Mouse (Mus musculus): ENCODE data around the gene Gm14862. TPM values are rescaled to one million over a fixed set of nuclear protein-coding genes. Genes with fewer than 3 reads are reported as not detected.

Gm14862 gene
- polyA plus RNA-seq, 1 experiment from 2014 or later = not detected

DNA sequence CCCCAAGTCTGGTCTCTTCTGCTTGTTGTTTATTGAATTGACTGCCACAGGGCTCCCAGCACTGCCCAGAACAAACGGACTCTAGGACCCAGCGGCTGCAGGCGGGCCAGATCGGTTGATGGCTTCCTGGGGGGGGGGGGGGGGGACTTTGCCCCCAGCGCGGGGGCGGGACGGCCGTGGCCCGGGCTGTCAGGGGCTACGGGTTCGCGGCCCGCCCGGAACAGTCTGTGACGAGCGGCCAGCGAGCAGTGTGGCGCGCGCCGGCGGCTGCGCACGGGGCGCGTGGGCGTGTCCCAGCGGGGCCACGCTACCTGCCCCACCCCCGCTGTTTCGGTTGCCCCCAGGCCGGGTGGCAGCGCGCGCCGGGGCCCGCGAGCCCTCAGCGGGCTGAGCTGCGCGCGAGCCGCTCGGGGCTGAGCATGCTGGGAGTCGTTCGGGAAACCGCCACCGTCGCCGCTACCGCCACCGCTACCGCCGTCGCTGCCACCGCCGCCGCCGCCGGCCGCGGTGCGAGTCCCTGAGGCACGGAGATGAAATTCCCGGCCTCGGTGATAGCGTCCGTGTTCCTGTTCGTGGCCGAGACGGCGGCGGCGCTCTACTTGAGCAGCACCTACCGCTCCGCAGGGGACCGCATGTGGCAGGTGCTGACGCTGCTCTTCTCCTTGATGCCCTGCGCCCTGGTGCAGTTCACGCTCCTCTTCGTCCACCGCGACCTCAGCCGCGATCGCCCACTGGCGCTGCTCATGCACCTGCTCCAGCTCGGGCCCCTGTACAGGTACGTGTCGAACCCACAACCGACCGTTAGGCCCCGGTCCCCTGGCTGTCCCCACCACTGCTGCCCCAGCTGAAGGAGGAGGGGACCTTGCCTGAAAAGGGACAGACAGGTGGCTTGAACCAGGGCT is 16.0 kb upstream of the Gm14862 start, which contains the start of gene Xk:
Xk (plus strand) TSS at position 297 of the 902 bp plus-strand sequence.
- 8% methylated on average over 60 of the region's 94 CpGs for whole genome bisulfite sequencing

DNA sequence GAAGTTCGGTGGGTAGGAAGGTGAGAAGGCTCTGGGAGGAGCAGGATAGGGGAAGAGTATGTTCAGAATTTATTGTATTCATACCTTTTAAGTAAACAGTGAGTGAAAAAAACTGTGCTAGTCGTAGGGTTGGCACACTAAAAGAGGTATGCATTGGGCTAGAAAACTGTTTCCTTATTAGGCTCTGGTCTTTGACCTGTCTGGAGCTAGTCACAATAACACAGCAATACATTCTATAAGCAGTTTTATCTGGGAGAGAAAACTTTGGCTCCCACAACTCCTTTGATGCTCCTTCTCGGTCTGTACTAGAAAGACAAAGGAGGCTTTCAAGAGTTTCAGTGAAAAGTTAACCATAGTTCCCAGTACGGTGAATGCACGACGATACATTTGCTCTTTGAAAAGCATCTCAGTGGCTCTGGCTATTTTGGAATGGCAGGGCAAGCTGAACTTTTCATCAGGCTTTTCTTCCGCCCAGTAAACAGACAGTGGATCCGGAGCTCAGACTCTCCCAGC is 15.3 kb upstream of the Gm14862 start:
- Histone ChIP-seq H3K36me3 (ENCODE audit: control insufficient read depth, insufficient read depth, low read length) (no peaks in the 10 kb centered on the region), H3K9me3 (ENCODE audit: control insufficient read depth, low read length) (no peaks in the 10 kb centered on the region), H3K4me3 (ENCODE audit: low read depth, low read length) (peak overlapping the region; percentile 46), H3K4me1 (replicated peaks; ENCODE audit: control insufficient read depth, insufficient read depth, low read length) (no peaks in the 10 kb centered on the region), H3K4me2 (ENCODE audit: low read length) (peak overlapping the region; percentile 40), H3K27ac (ENCODE audit: low read depth) (0 out of 2 replicates have a peak overlapping the region, but pooled peaks have one; percentile 22), H3K27me3 (replicated peaks; ENCODE audit: control insufficient read depth, insufficient read depth, low read length) (no peaks in the 10 kb centered on the region), H3K9ac (ENCODE audit: low read length) (peak overlapping the region; percentile 45; the same call in 1 of the 2 replicates)
- WGBS = 9% methylated on average over 8 of the region's 8 CpGs
- no peak for DNase-seq (ENCODE audit: low spot score)
- peak; percentile 41; the same call in 1 of the 2 replicates for ATAC-seq (replicated peaks; ENCODE audit: low FRiP score, low TSS enrichment, low read depth)

More for the DNA sequence above, 16.0 kb upstream of the Gm14862 start, which contains the start of gene Xk:
- Histone ChIP-seq H3K27ac (ENCODE audit: low read depth) (0 out of 2 replicates have a peak within 1 kb of the TSS, but pooled peaks have one; percentile 22), H3K4me1 (replicated peaks; ENCODE audit: control insufficient read depth, insufficient read depth, low read length) (no peaks in the 10 kb centered on the region), H3K27me3 (replicated peaks; ENCODE audit: control insufficient read depth, insufficient read depth, low read length) (no peaks in the 10 kb centered on the region), H3K4me3 (ENCODE audit: low read depth, low read length) (peak within 1 kb of the TSS; percentile 46), H3K9me3 (ENCODE audit: control insufficient read depth, low read length) (no peaks in the 10 kb centered on the region), H3K4me2 (ENCODE audit: low read length) (peak within 1 kb of the TSS; percentile 40), H3K36me3 (ENCODE audit: control insufficient read depth, insufficient read depth, low read length) (no peaks in the 10 kb centered on the region), H3K9ac (ENCODE audit: low read length) (peak within 1 kb of the TSS; percentile 45)
- DNase-seq (ENCODE audit: low spot score) = peak; percentile 72
- ATAC-seq (replicated peaks; ENCODE audit: low FRiP score, low TSS enrichment, low read depth) = peak; percentile 91

DNA sequence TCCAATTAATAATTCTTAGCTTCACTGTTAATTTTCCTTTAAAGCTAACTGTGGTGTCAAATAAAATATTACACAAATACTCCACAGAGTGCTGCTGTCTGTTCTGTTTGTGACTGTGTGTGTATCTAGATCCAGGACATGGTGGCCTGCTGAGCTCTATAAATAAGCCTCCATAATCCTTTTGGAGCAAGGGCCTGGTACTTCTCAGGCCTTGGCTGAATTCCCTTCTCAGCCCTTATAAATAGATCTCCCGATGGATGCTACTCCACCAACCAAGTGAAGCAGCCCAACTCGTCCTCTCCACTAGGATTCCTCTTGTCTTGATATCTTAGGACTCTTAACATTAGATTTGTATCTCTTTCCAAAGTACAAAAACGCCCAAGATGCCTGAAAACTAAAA is 14.4 kb upstream of the Gm14862 start:
- ATAC-seq (replicated peaks; ENCODE audit: low FRiP score, low TSS enrichment, low read depth) = no peak
- H3K27ac ChIP-seq (ENCODE audit: low read depth) = no peak overlapping the region
- no peak overlapping the region for H3K4me2 ChIP-seq (ENCODE audit: low read length)
- WGBS = 59% methylated on average over 3 of the region's 3 CpGs
- H3K36me3 ChIP-seq (ENCODE audit: control insufficient read depth, insufficient read depth, low read length) = no peaks in the 10 kb centered on the region
- H3K9me3 ChIP-seq (ENCODE audit: control insufficient read depth, low read length) = no peaks in the 10 kb centered on the region
- H3K4me1 ChIP-seq (replicated peaks; ENCODE audit: control insufficient read depth, insufficient read depth, low read length) = no peaks in the 10 kb centered on the region
- no peak overlapping the region for H3K4me3 ChIP-seq (ENCODE audit: low read depth, low read length)
- no peak overlapping the region for H3K9ac ChIP-seq (ENCODE audit: low read length)
- no peak for DNase-seq (ENCODE audit: low spot score)
- H3K27me3 ChIP-seq (replicated peaks; ENCODE audit: control insufficient read depth, insufficient read depth, low read length) = no peaks in the 10 kb centered on the region

DNA sequence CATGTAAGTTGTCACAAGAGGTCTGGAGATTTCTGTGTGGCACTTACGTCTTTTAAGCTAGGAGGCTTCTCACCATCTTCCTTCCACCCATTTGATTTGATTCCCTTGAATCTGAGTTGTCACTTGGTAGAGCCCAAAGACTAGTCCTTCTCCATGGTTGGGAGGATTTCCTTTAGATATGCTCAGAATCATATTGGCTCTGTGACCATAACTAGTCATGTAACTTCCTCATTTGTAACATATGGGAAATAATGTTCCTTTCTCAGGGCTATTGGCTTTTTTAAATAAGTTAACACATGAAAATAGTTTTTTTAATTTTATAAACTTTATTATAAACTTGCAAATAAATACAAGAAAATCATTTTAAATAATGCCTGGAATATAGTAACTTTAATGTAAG is 2.6 kb upstream of the Gm14862 start:
- 86% methylated on average over 1 of the region's 1 CpGs for WGBS

DNA sequence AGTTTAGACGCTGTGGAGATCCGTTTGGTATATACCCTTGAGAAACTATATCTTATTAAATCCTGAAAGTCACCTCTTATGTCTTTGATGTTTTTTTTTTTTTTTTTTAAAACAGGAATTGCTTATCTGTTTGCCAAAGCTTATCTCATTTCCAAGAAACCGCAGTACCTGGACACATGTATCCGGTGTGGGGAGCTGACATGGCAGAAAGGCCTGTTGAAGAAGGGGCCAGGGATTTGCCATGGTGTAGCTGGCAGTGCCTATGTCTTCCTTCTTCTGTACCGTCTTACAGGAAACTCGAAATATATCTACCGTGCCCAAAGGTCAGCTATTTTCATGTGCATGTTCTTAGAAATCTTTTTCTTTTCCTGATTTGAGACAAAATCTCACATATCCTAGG is 1.1 kb upstream of the Gm14862 start:
- H3K4me3 ChIP-seq (ENCODE audit: low read depth, low read length) = no peak overlapping the region
- no peak overlapping the region for H3K4me2 ChIP-seq (ENCODE audit: low read length)
- no peaks in the 10 kb centered on the region for H3K9me3 ChIP-seq (ENCODE audit: control insufficient read depth, low read length)
- H3K4me1 ChIP-seq (replicated peaks; ENCODE audit: control insufficient read depth, insufficient read depth, low read length) = no peaks in the 10 kb centered on the region
- ATAC-seq (replicated peaks; ENCODE audit: low FRiP score, low TSS enrichment, low read depth) (no peak), DNase-seq (ENCODE audit: low spot score) (no peak)
- WGBS = 78% methylated on average over 7 of the region's 7 CpGs
- no peaks in the 10 kb centered on the region for H3K36me3 ChIP-seq (ENCODE audit: control insufficient read depth, insufficient read depth, low read length)
- H3K27me3 ChIP-seq (replicated peaks; ENCODE audit: control insufficient read depth, insufficient read depth, low read length) = no peaks in the 10 kb centered on the region
- no peak overlapping the region for H3K27ac ChIP-seq (ENCODE audit: low read depth)
- H3K9ac ChIP-seq (ENCODE audit: low read length) = no peak overlapping the region

More for the DNA sequence above, 2.6 kb upstream of the Gm14862 start:
- no peak overlapping the region for H3K27ac ChIP-seq (ENCODE audit: low read depth)
- H3K36me3 ChIP-seq (ENCODE audit: control insufficient read depth, insufficient read depth, low read length) = no peaks in the 10 kb centered on the region
- no peaks in the 10 kb centered on the region for H3K27me3 ChIP-seq (replicated peaks; ENCODE audit: control insufficient read depth, insufficient read depth, low read length)
- no peak overlapping the region for H3K4me2 ChIP-seq (ENCODE audit: low read length)
- no peaks in the 10 kb centered on the region for H3K9me3 ChIP-seq (ENCODE audit: control insufficient read depth, low read length)
- ATAC-seq (replicated peaks; ENCODE audit: low FRiP score, low TSS enrichment, low read depth) = no peak
- no peaks in the 10 kb centered on the region for H3K4me1 ChIP-seq (replicated peaks; ENCODE audit: control insufficient read depth, insufficient read depth, low read length)
- no peak for DNase-seq (ENCODE audit: low spot score)
- no peak overlapping the region for H3K9ac ChIP-seq (ENCODE audit: low read length)
- no peak overlapping the region for H3K4me3 ChIP-seq (ENCODE audit: low read depth, low read length)

DNA sequence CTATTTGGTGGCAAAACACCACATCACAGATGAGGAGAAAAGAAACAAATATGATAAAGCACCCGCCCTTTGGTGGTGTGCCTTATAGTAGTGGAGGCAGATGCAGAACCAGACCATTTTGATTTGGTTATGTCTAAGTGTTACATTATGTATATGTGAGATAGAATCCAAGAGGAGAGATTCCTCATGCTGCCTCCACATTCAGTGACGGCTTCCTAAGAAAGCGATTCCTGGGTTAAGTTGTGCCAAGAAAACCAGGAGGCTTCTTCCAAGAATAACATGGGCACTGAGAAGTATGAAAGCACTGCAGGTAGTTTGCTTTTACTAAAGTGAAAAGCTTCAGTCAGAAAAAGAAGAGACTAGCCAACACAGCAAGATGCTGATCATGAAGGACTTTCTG is 1.8 kb downstream of the Gm14862 start:
- Histone ChIP-seq H3K4me2 (ENCODE audit: low read length) (no peak overlapping the region), H3K36me3 (ENCODE audit: control insufficient read depth, insufficient read depth, low read length) (no peaks in the 10 kb centered on the region), H3K9ac (ENCODE audit: low read length) (no peak overlapping the region), H3K9me3 (ENCODE audit: control insufficient read depth, low read length) (no peaks in the 10 kb centered on the region), H3K4me1 (replicated peaks; ENCODE audit: control insufficient read depth, insufficient read depth, low read length) (no peaks in the 10 kb centered on the region), H3K27ac (ENCODE audit: low read depth) (no peak overlapping the region), H3K27me3 (replicated peaks; ENCODE audit: control insufficient read depth, insufficient read depth, low read length) (no peaks in the 10 kb centered on the region), H3K4me3 (ENCODE audit: low read depth, low read length) (no peak overlapping the region)
- ATAC-seq (replicated peaks; ENCODE audit: low FRiP score, low TSS enrichment, low read depth) (no peak), DNase-seq (ENCODE audit: low spot score) (no peak)
- WGBS = 94% methylated on average over 3 of the region's 3 CpGs

DNA sequence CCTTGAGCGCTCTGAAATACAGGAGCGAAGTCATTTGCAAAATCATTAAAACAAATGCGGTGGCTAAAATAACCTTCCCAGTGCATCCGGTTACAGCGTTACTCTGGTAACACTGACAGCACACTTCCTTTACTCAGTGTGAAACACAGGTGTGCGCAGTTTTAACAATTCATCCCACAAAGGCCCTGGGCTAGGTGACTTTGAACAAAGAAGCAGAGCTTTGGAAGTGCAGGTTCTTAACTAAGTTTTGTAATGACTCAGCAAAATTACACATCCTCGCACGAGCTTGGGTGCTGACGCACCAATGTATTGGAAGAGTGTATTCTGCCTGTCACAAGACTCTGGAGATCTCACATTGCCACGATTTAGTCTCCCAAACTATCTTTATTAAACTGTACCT is 2.7 kb downstream of the Gm14862 start:
- no peak for ATAC-seq (replicated peaks; ENCODE audit: low FRiP score, low TSS enrichment, low read depth)
- Histone ChIP-seq H3K9me3 (ENCODE audit: control insufficient read depth, low read length) (no peaks in the 10 kb centered on the region), H3K4me3 (ENCODE audit: low read depth, low read length) (no peak overlapping the region), H3K36me3 (ENCODE audit: control insufficient read depth, insufficient read depth, low read length) (no peaks in the 10 kb centered on the region), H3K4me1 (replicated peaks; ENCODE audit: control insufficient read depth, insufficient read depth, low read length) (no peaks in the 10 kb centered on the region), H3K27me3 (replicated peaks; ENCODE audit: control insufficient read depth, insufficient read depth, low read length) (no peaks in the 10 kb centered on the region), H3K4me2 (ENCODE audit: low read length) (no peak overlapping the region), H3K27ac (ENCODE audit: low read depth) (no peak overlapping the region), H3K9ac (ENCODE audit: low read length) (no peak overlapping the region)
- DNase-seq (ENCODE audit: low spot score) = no peak
- 81% methylated on average over 10 of the region's 10 CpGs for WGBS

DNA sequence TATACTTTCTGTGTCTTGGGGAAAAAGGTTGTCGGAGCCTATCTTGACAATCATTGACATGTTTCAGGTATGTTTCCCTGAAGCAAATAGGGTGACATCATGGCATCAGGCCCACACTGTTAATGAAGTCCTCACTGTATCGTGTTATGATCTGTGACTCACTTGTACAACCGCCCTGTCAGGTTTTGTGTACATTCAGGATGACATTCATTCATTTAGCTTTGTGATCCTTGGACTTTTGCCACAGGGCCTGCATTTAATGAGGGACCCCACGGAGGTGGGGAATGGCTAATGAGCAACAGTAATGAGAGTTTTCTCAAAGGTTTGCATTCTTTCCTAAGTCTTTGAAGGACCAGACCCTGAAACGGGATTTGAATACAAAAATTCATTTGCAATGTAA is 7.8 kb downstream of the Gm14862 start:
- Histone ChIP-seq H3K27me3 (replicated peaks; ENCODE audit: control insufficient read depth, insufficient read depth, low read length) (no peaks in the 10 kb centered on the region), H3K9me3 (ENCODE audit: control insufficient read depth, low read length) (no peaks in the 10 kb centered on the region)
- 55% methylated on average over 5 of the region's 5 CpGs for WGBS

More for the DNA sequence above, 7.8 kb downstream of the Gm14862 start:
- ATAC-seq (replicated peaks; ENCODE audit: low FRiP score, low TSS enrichment, low read depth) (no peak), DNase-seq (ENCODE audit: low spot score) (no peak)
- Histone ChIP-seq H3K4me1 (replicated peaks; ENCODE audit: control insufficient read depth, insufficient read depth, low read length) (no peaks in the 10 kb centered on the region), H3K36me3 (ENCODE audit: control insufficient read depth, insufficient read depth, low read length) (no peaks in the 10 kb centered on the region), H3K4me2 (ENCODE audit: low read length) (no peak overlapping the region), H3K4me3 (ENCODE audit: low read depth, low read length) (no peak overlapping the region), H3K9ac (ENCODE audit: low read length) (no peak overlapping the region), H3K27ac (ENCODE audit: low read depth) (no peak overlapping the region)
